Mouse (Mus musculus): ENCODE data around the gene Aldoc. TPM values are rescaled to one million over a fixed set of nuclear protein-coding genes. Genes with fewer than 3 reads are reported as not detected.

Gene Aldoc
- total RNA-seq, 2 experiments from 2014 or later = 0.97 to 1.2 TPM

GRCm38 (mm10) chr11:78332676-78333075 is 9.9 kb downstream of the Aldoc start:
- no peak for DNase-seq

- no peak for DNase-seq
Observed at GRCm38 (mm10) chr11:78333992-78334391, 11.2 kb downstream of the Aldoc start.

- no peak for DNase-seq
Observed at GRCm38 (mm10) chr11:78337040-78337439, 14.3 kb downstream of the Aldoc start.

GRCm38 (mm10) chr11:78341702-78342101 is 18.9 kb downstream of the Aldoc start:
- DNase-seq = no peak

GRCm38 (mm10) chr11:78343381-78344327 is 20.9 kb downstream of the Aldoc start, which contains the start of gene Unc119:
Gene Unc119 (plus strand): TSS chr11:78343482.
- peak; percentile 81 for DNase-seq

GRCm38 (mm10) chr11:78344328-78344889 is 21.6 kb downstream of the Aldoc start:
- DNase-seq = no peak

GRCm38 (mm10) chr11:78344890-78345715 is 22.3 kb downstream of the Aldoc start:
- peak; percentile 73 to 86 for DNase-seq

- DNase-seq = peak in 1 of 2 experiments; percentile 50
Observed at GRCm38 (mm10) chr11:78345801-78346200, 23.0 kb downstream of the Aldoc start.

- DNase-seq = peak in 1 of 2 experiments; percentile 20
Observed at GRCm38 (mm10) chr11:78346326-78347069, 23.7 kb downstream of the Aldoc start.

- peak; percentile 63 to 85 for DNase-seq
Observed at GRCm38 (mm10) chr11:78347070-78347754, 24.4 kb downstream of the Aldoc start.

- DNase-seq = peak in 1 of 2 experiments; percentile 59
Observed at GRCm38 (mm10) chr11:78347908-78348307, 25.1 kb downstream of the Aldoc start.

GRCm38 (mm10) chr11:78348474-78348873 is 25.7 kb downstream of the Aldoc start:
- no peak for DNase-seq

- DNase-seq = peak in 1 of 2 experiments; percentile 43
Observed at GRCm38 (mm10) chr11:78349441-78350358, 26.9 kb downstream of the Aldoc start.

- no peak for DNase-seq
Observed at GRCm38 (mm10) chr11:78353081-78353480, 30.3 kb downstream of the Aldoc start.

- DNase-seq = no peak
Observed at GRCm38 (mm10) chr11:78354905-78355304, 32.1 kb downstream of the Aldoc start.

GRCm38 (mm10) chr11:78355471-78356238 is 32.9 kb downstream of the Aldoc start:
- peak; percentile 36 to 83 for DNase-seq

GRCm38 (mm10) chr11:78358330-78359007 is 35.7 kb downstream of the Aldoc start:
- DNase-seq = peak in 1 of 2 experiments; percentile 24

GRCm38 (mm10) chr11:78360125-78360788 is 37.5 kb downstream of the Aldoc start:
- DNase-seq = peak; percentile 66 to 81
